Mouse (Mus musculus) 3134 (cell line): ENCODE data around the gene Hoxb1.

ENCODE experiments used
- DNase-seq: peaks from one replicate; pipeline ENCODE4 v3.0.0-alpha.2; 2011; ENCODE audit warnings: low spot score; ENCODE audit not compliant: insufficient read length; ENCODE audit errors: extremely low read depth

Hoxb1 gene

GRCm38 (mm10) chr11:96333241-96334001, 32.1 kb upstream of the Hoxb1 start:
- no peak for DNase-seq

GRCm38 (mm10) chr11:96334002-96334364, 31.6 kb upstream of the Hoxb1 start:
- no peak for DNase-seq

- DNase-seq, result no peak
Observed at GRCm38 (mm10) chr11:96334998-96335397, 30.6 kb upstream of the Hoxb1 start.

- DNase-seq, result no peak
Observed at GRCm38 (mm10) chr11:96336597-96336996, 29.0 kb upstream of the Hoxb1 start.

GRCm38 (mm10) chr11:96337026-96337425, 28.5 kb upstream of the Hoxb1 start:
- no peak for DNase-seq

- DNase-seq, result no peak
Observed at GRCm38 (mm10) chr11:96338957-96339855, 26.3 kb upstream of the Hoxb1 start.

- no peak for DNase-seq
Observed at GRCm38 (mm10) chr11:96340698-96341365, 24.7 kb upstream of the Hoxb1 start.

GRCm38 (mm10) chr11:96341701-96342575, 23.6 kb upstream of the Hoxb1 start:
- DNase-seq, result no peak

GRCm38 (mm10) chr11:96342576-96342930, 23.0 kb upstream of the Hoxb1 start:
- no peak for DNase-seq

- DNase-seq, result no peak
Observed at GRCm38 (mm10) chr11:96343206-96343745, 22.3 kb upstream of the Hoxb1 start.

- DNase-seq, result no peak
Observed at GRCm38 (mm10) chr11:96344061-96344877, 21.3 kb upstream of the Hoxb1 start.

- DNase-seq, result no peak
Observed at GRCm38 (mm10) chr11:96344878-96345159, 20.7 kb upstream of the Hoxb1 start.

GRCm38 (mm10) chr11:96345220-96345892, 20.2 kb upstream of the Hoxb1 start:
- DNase-seq, result no peak

GRCm38 (mm10) chr11:96345893-96346806, 19.4 kb upstream of the Hoxb1 start:
- no peak for DNase-seq

GRCm38 (mm10) chr11:96346916-96347520, 18.5 kb upstream of the Hoxb1 start:
- no peak for DNase-seq

GRCm38 (mm10) chr11:96347717-96348116, 17.8 kb upstream of the Hoxb1 start:
- no peak for DNase-seq

- DNase-seq, result no peak
Observed at GRCm38 (mm10) chr11:96348141-96348928, 17.2 kb upstream of the Hoxb1 start.
